Mouse (Mus musculus) heart, embryonic 12.5 days (tissue): Measurements from ENCODE around the gene Nkx2-1. TPM values are rescaled to one million over a fixed set of nuclear protein-coding genes. Genes with fewer than 3 reads are reported as not detected.
"Not testable (repeated sequence)": the region's sequence is repeated elsewhere in the genome, so short reads cannot be mapped to it uniquely, and the experiment has no call there.

ENCODE experiments used
- ATAC-seq: fragments of 200-750 bp; cut with Nextera tagmentation; 2 replicates; pipeline ENCODE4 v1.8.0; 2017; ENCODE audit warnings: moderate TSS enrichment, moderate library complexity; ENCODE audit not compliant: insufficient number of reproducible peaks, low FRiP score
- H3K27ac ChIP-seq: fragments of 300-500 bp; sonication (generic); 2 replicates; pipeline ENCODE4 v1.5.1; 2016; ENCODE audit warnings: mild to moderate bottlenecking, moderate library complexity; ENCODE audit not compliant: poor library complexity, severe bottlenecking
- H3K27me3 ChIP-seq: fragments of 300-500 bp; sonication (generic); replicated peaks from 2 replicates; pipeline ENCODE4 v1.6.1; 2016; ENCODE audit warnings: mild to moderate bottlenecking, moderate library complexity
- H3K36me3 ChIP-seq: fragments of 300-500 bp; sonication (generic); 2 replicates; pipeline ENCODE4 v1.6.1; 2016; ENCODE audit warnings: mild to moderate bottlenecking, moderate library complexity
- H3K4me1 ChIP-seq: fragments of 300-500 bp; sonication (generic); replicated peaks from 2 replicates; pipeline ENCODE4 v1.6.1; 2016; ENCODE audit warnings: mild to moderate bottlenecking
- H3K4me2 ChIP-seq: fragments of 300-500 bp; sonication (generic); 2 replicates; pipeline ENCODE4 v1.6.1; 2016; ENCODE audit warnings: mild to moderate bottlenecking, moderate library complexity
- H3K4me3 ChIP-seq: fragments of 300-500 bp; sonication (generic); 2 replicates; pipeline ENCODE4 v1.5.1; 2016; ENCODE audit warnings: mild to moderate bottlenecking
- H3K9ac ChIP-seq: fragments of 300-500 bp; sonication (generic); 2 replicates; pipeline ENCODE4 v1.6.1; 2016; ENCODE audit warnings: mild to moderate bottlenecking, moderate library complexity
- H3K9me3 ChIP-seq: fragments of 300-500 bp; sonication (generic); replicated peaks from 2 replicates; pipeline ENCODE4 v1.6.1; 2016; ENCODE audit warnings: mild to moderate bottlenecking, moderate library complexity
- WGBS: fragments of 180-500 bp; shearing (Covaris S2); methylation state at CpG from one replicate; pipeline ENCODE4 v1.1.7; 2016; 5-methylcytosine and 5-hydroxymethylcytosine counted together
- polyA plus RNA-seq: library from polyadenylated mRNA; unstranded; fragments of >200 nt; fragmentation: Nextera tagmentation; extraction: Ambion mirVana; gene quantifications from 2 replicates; pipeline ENCODE4 v1.2.1, GENCODE M21; 2016

Nkx2-1 gene
- polyA plus RNA-seq, 1 experiment from 2014 or later, result 0.11 TPM

DNA sequence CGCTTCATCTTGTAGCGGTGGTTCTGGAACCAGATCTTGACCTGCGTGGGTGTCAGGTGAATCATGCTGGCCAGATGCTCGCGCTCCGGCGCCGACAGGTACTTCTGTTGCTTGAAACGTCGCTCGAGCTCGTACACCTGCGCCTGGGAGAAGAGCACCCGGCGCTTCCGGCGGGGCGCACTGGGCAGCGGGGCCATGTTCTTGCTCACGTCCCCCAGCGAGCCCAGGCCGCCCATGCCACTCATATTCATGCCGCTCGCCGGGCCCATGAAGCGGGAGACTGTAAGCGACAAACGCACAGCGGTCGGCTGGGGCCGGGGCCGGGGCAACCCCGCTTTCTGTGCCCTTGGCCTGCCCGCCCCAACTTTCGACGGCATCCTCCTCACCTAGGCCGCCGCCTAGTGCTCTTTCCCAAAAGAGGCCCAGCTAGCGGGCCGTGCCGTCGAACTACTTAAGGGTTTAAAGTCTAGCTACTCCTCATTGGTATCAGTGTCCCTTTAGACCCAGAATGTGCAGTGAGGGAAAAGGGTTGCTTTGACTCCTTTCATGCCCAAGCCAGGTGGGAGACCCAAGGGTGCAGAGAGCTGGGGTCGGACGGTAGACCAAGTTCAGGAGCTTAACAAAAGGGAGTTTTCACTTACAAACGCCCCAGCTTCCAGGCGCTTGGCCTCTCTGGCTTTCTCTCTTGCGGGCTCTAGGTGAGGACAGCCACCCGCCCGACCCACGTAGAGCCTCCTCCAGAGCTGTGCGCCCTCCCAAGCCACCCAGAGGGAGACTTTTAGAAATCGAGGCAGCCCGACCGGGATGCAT, 3.0 kb downstream of the Nkx2-1 start:
- H3K27me3 ChIP-seq, result peaks cover 91% of the 10 kb centered on the region
- no peak overlapping the region for H3K27ac ChIP-seq
- H3K4me3 ChIP-seq, result peak overlapping the region; percentile 42; the same call in 1 of the 2 replicates
- H3K9me3 ChIP-seq, result no peaks in the 10 kb centered on the region
- no peak for ATAC-seq
- H3K9ac ChIP-seq, result no peak overlapping the region
- 1% methylated on average over 54 of the region's 54 CpGs for WGBS
- peaks cover 33% of the 10 kb centered on the region for H3K4me1 ChIP-seq
- H3K36me3 ChIP-seq, result no peaks in the 10 kb centered on the region
- H3K4me2 ChIP-seq, result peak overlapping the region; percentile 69

DNA sequence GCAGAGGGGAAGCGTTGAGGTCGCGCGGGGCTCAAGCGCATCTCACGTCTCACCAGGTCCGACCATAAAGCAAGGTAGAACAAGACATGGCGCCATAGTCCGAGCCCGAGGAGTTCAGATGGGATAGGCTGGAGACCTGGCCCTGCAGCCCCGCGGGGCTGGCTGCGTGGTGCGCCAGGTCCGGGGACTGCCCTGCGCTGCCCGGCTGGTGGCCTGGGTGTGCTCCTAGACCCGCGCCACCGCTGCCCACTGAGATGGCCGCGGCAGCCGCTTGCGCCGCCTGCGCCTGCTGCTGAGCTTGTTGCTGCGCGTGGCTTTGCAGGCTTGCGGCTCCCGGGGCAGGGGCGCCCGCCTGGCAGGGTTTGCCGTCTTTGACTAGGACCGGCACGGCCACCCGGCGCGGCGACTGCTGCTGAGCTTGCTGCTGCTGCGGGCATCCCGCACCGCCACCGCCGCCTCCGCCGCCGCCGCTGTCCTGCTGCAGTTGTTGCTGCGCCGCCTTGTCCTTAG, 3.7 kb downstream of the Nkx2-1 start:
- under 1% methylated on average over 49 of the region's 50 CpGs for WGBS

DNA sequence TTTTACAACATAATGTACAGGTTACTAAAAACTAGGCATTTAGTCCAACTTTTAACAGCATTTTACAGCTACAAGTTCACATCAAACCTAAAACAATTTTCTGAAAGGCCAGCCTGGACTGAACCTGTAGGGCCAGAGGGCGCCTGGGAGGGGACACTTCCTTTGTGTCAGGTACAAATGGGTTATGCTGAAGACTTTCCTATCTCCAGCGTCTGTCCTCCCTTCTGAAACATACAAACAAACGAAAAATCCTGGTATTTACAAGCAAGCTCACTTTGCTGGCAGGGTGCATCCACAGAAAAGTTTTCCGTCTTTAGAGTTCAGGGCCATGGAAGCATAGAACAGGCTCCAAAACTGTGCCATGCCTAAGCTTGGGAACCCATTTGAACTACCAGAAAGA, 4.6 kb downstream of the Nkx2-1 start:
- Histone ChIP-seq H3K4me3 (no peak overlapping the region), H3K27ac (no peak overlapping the region), H3K4me1 (peaks cover 33% of the 10 kb centered on the region), H3K4me2 (no peak overlapping the region), H3K27me3 (peaks cover 90% of the 10 kb centered on the region), H3K36me3 (no peaks in the 10 kb centered on the region), H3K9ac (no peak overlapping the region), H3K9me3 (no peaks in the 10 kb centered on the region)
- 1% methylated on average over 4 of the region's 4 CpGs for WGBS
- no peak for ATAC-seq

More for the DNA sequence above, 3.7 kb downstream of the Nkx2-1 start:
- Histone ChIP-seq H3K36me3 (no peaks in the 10 kb centered on the region), H3K27ac (no peak overlapping the region), H3K9ac (no peak overlapping the region), H3K4me3 (peak overlapping the region; percentile 27), H3K4me2 (peak overlapping the region; percentile 60), H3K9me3 (no peaks in the 10 kb centered on the region), H3K27me3 (peaks cover 91% of the 10 kb centered on the region), H3K4me1 (peaks cover 33% of the 10 kb centered on the region)
- ATAC-seq, result no peak

DNA sequence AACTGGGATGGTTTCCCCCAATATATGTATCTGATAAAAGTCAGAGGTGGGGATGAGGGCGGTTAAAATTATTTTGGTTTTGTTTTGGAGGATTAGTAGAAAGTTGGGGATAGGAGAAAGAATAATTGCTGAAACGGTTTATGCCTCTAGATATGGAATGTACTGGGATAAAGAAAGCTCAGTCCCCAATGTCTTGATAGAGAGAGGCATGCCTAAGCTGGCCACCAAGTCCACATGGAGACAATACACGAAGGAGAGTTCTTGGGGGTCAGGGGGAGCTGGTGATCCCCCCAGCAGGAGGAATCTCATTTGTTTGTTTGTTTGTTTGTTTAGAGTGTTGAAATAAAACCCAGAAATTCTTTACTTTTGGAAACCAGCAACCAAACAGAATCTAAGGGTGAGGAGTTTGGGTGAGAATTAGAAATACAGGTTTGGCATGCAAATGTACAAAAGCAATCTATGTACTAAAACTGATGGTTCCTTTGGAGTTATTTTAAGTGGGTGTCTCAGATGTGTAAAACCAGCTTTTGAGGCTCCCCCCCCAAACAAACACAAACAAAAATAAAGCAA, 5.6 kb downstream of the Nkx2-1 start:
- Histone ChIP-seq H3K9ac (no peak overlapping the region), H3K4me3 (no peak overlapping the region), H3K4me2 (no peak overlapping the region), H3K27me3 (peaks cover 90% of the 10 kb centered on the region), H3K4me1 (peaks cover 28% of the 10 kb centered on the region), H3K9me3 (no peaks in the 10 kb centered on the region), H3K27ac (no peak overlapping the region), H3K36me3 (no peaks in the 10 kb centered on the region)
- ATAC-seq, result no peak
- 2% methylated on average over 3 of the region's 3 CpGs for WGBS

DNA sequence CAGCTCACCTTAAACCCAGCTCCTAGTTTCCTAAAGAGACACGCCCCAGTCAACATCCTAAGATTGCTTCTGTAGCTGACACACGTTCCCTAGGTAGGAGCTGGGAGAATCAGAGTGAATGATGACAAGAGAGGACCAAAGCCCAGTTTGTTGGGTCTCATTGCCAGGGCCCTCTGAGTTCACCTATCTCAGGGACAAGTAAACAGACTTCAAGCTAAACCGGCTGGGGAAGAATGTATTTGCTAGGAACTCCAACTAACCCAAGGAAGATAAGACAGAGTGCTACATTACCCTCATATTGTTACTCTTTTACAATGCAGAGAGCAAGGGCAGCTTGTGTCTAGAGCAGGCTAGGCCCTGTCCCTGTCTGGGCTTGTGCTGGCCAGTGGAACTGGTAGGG, 6.8 kb downstream of the Nkx2-1 start:
- 2% methylated on average over 3 of the region's 3 CpGs for WGBS
- Histone ChIP-seq H3K9me3 (no peaks in the 10 kb centered on the region), H3K4me1 (peaks cover 19% of the 10 kb centered on the region), H3K4me2 (no peak overlapping the region), H3K4me3 (no peak overlapping the region), H3K36me3 (no peaks in the 10 kb centered on the region), H3K9ac (no peak overlapping the region), H3K27ac (no peak overlapping the region), H3K27me3 (peaks cover 87% of the 10 kb centered on the region)
- no peak for ATAC-seq

DNA sequence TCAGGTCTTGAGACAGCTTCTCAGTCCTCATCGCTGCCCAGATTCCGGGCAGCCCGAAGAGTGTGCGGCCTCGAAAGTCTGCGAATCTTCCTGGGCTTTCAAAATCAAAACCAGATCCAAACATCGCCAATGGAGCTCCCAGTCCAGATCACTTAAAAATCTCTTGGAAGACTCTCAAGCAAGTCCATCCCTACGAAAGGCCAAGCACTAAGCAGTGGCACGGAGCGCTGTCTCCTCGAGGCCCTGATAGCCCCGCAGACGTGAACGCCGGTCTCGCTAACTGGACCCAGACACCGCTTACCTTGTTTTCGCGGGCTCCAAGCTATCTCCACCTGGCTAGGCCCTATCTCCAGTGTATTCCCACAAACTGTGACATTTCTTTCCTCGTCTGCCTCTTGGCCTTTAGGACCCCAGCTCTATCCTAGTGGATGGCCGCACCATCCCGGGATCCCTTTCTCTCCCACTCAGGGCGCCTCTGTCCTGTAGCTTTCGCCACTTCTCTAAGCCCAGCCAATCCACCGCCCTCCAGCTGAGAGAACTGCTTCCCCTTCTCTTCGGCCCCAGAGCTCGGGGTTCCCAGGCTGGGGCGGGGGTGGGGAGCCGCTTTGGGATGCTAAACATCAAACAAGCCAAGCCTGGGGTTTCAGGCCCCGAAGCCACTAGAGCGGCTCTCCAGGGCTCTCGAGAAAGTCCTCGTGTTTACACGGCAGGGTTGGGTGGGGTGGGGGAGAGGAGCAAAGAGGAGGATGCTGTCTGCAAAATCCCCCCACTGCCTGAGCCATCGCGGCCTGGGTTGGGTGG, 7.6 kb downstream of the Nkx2-1 start:
- 2% methylated on average over 36 of the region's 36 CpGs for WGBS
- peaks cover 87% of the 10 kb centered on the region for H3K27me3 ChIP-seq
- H3K4me2 ChIP-seq, result no peak overlapping the region
- H3K9me3 ChIP-seq, result no peaks in the 10 kb centered on the region
- H3K36me3 ChIP-seq, result no peaks in the 10 kb centered on the region
- no peak overlapping the region for H3K9ac ChIP-seq
- H3K4me3 ChIP-seq, result no peak overlapping the region
- ATAC-seq, result no peak
- H3K4me1 ChIP-seq, result peaks cover 12% of the 10 kb centered on the region; the same call in 1 of the 2 replicates
- H3K27ac ChIP-seq, result no peak overlapping the region

DNA sequence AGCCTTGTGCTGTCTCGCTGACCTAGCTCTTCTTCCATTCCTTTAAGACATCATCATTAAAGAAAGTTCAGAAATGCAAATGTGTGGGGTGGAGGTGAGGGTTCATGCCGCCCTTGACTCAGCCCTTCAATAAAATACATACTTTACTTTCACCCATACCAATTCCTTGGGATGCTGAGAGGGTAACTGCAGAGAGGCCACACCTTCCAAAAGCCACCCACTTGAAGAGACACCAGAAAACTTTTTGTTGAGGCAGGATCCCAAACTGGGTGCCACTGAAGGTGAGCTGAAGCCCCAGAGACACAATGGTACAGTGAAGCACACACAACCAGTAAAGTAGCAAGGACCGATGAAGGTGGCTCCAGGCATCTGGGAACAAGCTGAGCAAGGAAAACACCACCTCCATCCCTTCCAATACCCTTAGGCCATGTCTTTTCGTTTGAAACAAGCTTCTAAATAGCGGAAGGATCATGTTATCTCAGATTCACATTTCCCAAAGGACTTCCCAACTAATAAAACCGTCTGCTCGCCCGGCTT, 8.6 kb downstream of the Nkx2-1 start:
- H3K9me3 ChIP-seq, result no peaks in the 10 kb centered on the region
- no peaks in the 10 kb centered on the region for H3K36me3 ChIP-seq
- no peak for ATAC-seq
- under 1% methylated on average over 8 of the region's 8 CpGs for WGBS
- peaks cover 84% of the 10 kb centered on the region for H3K27me3 ChIP-seq
- H3K4me2 ChIP-seq, result no peak overlapping the region
- no peak overlapping the region for H3K27ac ChIP-seq
- peaks cover 3% of the 10 kb centered on the region; the same call in 1 of the 2 replicates for H3K4me1 ChIP-seq
- H3K4me3 ChIP-seq, result no peak overlapping the region
- H3K9ac ChIP-seq, result no peak overlapping the region

DNA sequence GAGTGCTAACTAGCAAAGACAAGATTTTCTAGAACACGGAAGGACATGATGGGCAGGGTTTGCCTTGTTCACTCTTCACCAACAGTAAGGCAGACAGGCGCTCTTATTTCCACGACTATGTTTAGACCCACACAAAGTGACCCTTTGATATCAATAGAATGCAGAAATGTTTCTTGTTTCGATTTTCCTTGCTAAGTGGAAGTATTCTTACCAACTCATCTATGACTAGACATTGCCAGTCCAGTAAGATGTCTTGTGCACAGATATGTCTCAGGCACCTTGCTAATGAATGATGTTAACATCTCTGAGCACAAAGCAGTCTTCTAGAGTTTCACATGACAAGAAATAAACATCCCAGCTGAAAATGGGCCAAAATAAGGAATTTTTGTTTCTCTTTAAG, 9.6 kb downstream of the Nkx2-1 start:
- Histone ChIP-seq H3K4me3 (no peak overlapping the region), H3K36me3 (no peaks in the 10 kb centered on the region), H3K4me2 (no peak overlapping the region), H3K9ac (no peak overlapping the region), H3K27ac (no peak overlapping the region), H3K4me1 (no peaks in the 10 kb centered on the region), H3K27me3 (peaks cover 88% of the 10 kb centered on the region), H3K9me3 (no peaks in the 10 kb centered on the region)
- no peak for ATAC-seq
- 20% methylated on average over 4 of the region's 4 CpGs for WGBS

DNA sequence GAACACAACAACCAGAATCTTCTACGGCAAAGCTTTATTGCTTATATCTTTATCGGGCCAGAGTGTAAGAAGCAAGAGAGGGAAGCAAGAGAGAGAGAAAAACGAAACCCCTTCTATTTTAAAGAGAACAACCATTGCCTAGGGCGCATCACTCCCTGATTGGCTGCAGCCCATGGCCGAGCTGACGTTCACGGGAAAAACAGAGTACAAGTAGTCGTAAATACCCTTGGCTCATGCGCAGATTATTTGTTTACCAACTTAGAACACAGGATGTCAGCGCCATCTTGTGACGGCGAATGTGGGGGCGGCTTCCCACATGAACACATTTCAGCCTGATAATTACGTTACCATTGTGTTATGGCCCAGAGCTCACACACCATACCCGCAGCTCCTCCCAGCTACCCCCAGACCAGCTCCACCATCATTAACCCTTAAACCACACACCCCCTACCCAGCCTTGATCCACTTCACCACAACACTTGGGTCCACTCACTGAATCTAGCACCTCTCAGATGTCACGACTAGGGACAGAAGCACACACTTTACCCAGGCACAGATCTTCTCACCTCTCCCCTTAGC, 11.4 kb downstream of the Nkx2-1 start:
- WGBS, result 7% methylated on average over 10 of the region's 16 CpGs
- H3K4me2 ChIP-seq, result peak overlapping the region; percentile 16; the same call in 1 of the 2 replicates
- H3K9ac ChIP-seq, result not testable (repeated sequence)

DNA sequence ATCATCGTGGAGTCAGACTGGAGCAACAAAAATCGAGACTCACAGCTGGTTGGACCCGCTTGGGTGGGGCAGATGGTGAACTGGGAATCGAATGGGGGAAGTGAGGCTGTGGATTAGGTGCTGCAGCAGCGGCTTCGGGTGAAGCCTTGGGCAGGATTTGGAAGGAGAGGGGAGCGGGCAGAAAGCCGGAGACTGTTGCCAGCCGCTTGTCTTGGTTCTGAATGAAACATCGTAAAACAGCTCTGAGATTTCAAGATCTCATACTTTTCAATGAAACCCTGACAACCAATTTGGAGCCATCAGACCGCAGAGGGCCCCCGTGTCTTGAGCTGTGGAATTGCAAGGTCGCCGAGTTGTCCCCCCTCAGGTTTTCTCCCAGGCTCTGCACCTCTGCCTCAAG, 12.5 kb downstream of the Nkx2-1 start:
- peaks cover 6% of the 10 kb centered on the region for H3K4me1 ChIP-seq
- H3K4me3 ChIP-seq, result no peak overlapping the region
- H3K4me2 ChIP-seq, result no peak overlapping the region
- H3K36me3 ChIP-seq, result no peaks in the 10 kb centered on the region
- 12% methylated on average over 14 of the region's 14 CpGs for WGBS
- H3K9ac ChIP-seq, result no peak overlapping the region
- H3K9me3 ChIP-seq, result no peaks in the 10 kb centered on the region
- peaks cover 88% of the 10 kb centered on the region for H3K27me3 ChIP-seq
- no peak for ATAC-seq
- no peak overlapping the region for H3K27ac ChIP-seq

More for the DNA sequence above, 11.4 kb downstream of the Nkx2-1 start:
- peaks cover 89% of the 10 kb centered on the region for H3K27me3 ChIP-seq
- H3K27ac ChIP-seq, H3K4me1 ChIP-seq, H3K9me3 ChIP-seq, H3K4me3 ChIP-seq, ATAC-seq, H3K36me3 ChIP-seq: not testable (repeated sequence)
